In the genomic region with DNA sequence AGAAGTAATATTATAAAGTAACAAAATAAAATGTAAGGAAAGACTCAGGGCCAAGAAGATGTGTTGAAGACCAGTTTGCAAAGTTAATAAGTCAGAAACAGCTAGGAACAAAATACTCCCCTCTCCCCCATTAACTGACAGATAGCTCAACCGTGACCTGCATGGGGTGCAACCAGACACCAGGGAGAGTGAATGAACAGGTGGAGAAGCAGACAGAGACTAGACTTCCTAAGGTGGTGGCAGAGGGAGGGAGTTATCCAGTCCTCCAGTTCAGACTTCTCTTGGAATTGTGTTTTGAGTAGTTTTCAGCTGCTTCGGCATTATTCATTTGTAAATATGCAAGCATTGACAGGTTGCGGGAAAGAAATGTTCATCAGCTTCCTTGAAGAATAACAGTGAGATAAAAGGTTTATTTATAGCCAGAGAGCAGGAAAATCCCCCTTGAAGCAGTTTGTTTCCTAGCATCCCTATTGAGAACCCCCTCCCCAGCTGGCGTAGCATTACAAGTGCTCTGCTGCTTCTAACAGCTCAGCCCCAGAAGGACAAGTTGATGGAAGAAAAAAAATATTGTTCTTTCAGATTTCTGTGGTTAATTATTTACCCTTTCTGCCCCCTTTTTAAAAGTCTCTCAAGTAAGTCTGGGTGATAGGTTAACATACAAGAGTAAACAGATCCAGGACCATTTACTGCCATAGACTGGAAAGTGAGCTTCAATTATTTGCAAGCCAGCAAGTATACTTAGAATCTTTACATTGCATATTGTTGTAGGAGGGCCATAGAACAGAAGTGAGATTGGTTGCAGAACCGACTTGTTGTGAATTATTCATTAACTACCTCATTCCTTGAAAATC, we compare ENCODE assay signal across 9 mouse cellular contexts. TPM values are rescaled to one million over a fixed set of nuclear protein-coding genes. Genes with fewer than 3 reads are reported as not detected.
DNase-seq lines count a peak whose midpoint lies in the region; ATAC-seq and TF ChIP-seq lines count a peak whose summit lies in the region.
"Had no signal": no experiment of that assay in that cellular context is flagged by ENCODE, and none has a peak within 500 bp of the region (broad histone marks: within the 10 kb centered on the region; RNA-seq: fewer than 3 reads in every experiment).

No protein-coding gene starts in this region.

- H3K36me3 ChIP-seq in hindbrain, embryonic 10.5 days = no peaks in the 10 kb centered on the region
- no peaks in the 10 kb centered on the region for H3K36me3 ChIP-seq in kidney, postnatal 0 days (ENCODE audit: insufficient read depth, low read length)
- H3K36me3 ChIP-seq in myocyte (ENCODE audit: control insufficient read depth, insufficient read depth) = no peaks in the 10 kb centered on the region

- WGBS in hindbrain, embryonic 10.5 days = 40% methylated on average over 5 of the region's 5 CpGs
- WGBS in kidney, postnatal 0 days = 10% methylated on average over 5 of the region's 5 CpGs

- H3ac ChIP-seq in myocyte (ENCODE audit: control insufficient read depth, insufficient read length) = no peak overlapping the region

- no peak for TF ChIP-seq CTCF in layer of hippocampus, adult 2 months (conservative IDR thresholded peaks at IDR 0.05)
- TF ChIP-seq CTCF in kidney, postnatal 0 days (IDR thresholded peaks at IDR 0.05; ENCODE audit: low read depth) = no peak

- H3K4me1 ChIP-seq in hindbrain, embryonic 10.5 days (replicated peaks) = peaks cover 22% of the 10 kb centered on the region
- peaks cover 6% of the 10 kb centered on the region; the same call in 1 of the 2 replicates for H3K4me1 ChIP-seq in kidney, postnatal 0 days (replicated peaks; ENCODE audit: insufficient read depth, low read length)

- peak overlapping the region; percentile 75 for H3K27ac ChIP-seq in layer of hippocampus, adult 2 months
- peak overlapping the region; percentile 69; the same call in 1 of the 2 replicates for H3K27ac ChIP-seq in hindbrain, embryonic 10.5 days
- H3K27ac ChIP-seq in kidney, postnatal 0 days = peak overlapping the region; percentile 58

- no peaks in the 10 kb centered on the region for H3K9me3 ChIP-seq in hindbrain, embryonic 10.5 days
- H3K9me3 ChIP-seq in kidney, postnatal 0 days (replicated peaks; ENCODE audit: low read length) = no peaks in the 10 kb centered on the region

- DNase-seq in layer of hippocampus, adult 2 months (ENCODE audit: low spot score in 2 of 2) = no peak
- no peak for DNase-seq in layer of hippocampus, adult 8-10 months (ENCODE audit: low spot score in 2 of 2)
- no peak for DNase-seq in hindbrain, embryonic 10.5 days (ENCODE audit: low spot score)
- DNase-seq in kidney, postnatal 0 days (ENCODE audit: low spot score) = peak; percentile 82
- DNase-seq in frontal cortex, postnatal 36 days (ENCODE audit: low spot score in 2 of 2) = no peak
- DNase-seq in urinary bladder, adult 2 months (ENCODE audit: low spot score) = no peak
- no peak for DNase-seq in spleen, adult 12 weeks (ENCODE audit: low spot score)
- DNase-seq: cerebellum, adult 9-11 months had no signal

- no peak for TF ChIP-seq POLR2A in myocyte (IDR thresholded peaks at IDR 0.05; ENCODE audit: insufficient read length, low read depth)

- peak; percentile 77 for ATAC-seq in kidney, postnatal 0 days (replicated peaks; ENCODE audit: low FRiP score, low read depth)

- H3K27me3 ChIP-seq in hindbrain, embryonic 10.5 days (ENCODE audit: insufficient read depth, poor library complexity, severe bottlenecking) = no peaks in the 10 kb centered on the region
- H3K27me3 ChIP-seq in kidney, postnatal 0 days (ENCODE audit: insufficient read depth, low read length) = no peaks in the 10 kb centered on the region
- H3K27me3 ChIP-seq in myocyte (ENCODE audit: control insufficient read depth, insufficient read depth, insufficient read length) = no peaks in the 10 kb centered on the region

- no peak overlapping the region for H3K9ac ChIP-seq in kidney, postnatal 0 days (ENCODE audit: low read depth, low read length)

- H3K4me3 ChIP-seq in layer of hippocampus, adult 2 months = no peak overlapping the region
- no peak overlapping the region for H3K4me3 ChIP-seq in hindbrain, embryonic 10.5 days
- no peak overlapping the region for H3K4me3 ChIP-seq in kidney, postnatal 0 days (replicated peaks; ENCODE audit: low read depth, low read length)
- H3K4me3 ChIP-seq in myocyte = no peak overlapping the region

- peak overlapping the region; percentile 17 for H3K4me2 ChIP-seq in kidney, postnatal 0 days (ENCODE audit: low read length)
- H3K4me2 ChIP-seq in myocyte (ENCODE audit: low read depth) = no peak overlapping the region

- peaks cover 24% of the 10 kb centered on the region for H3K79me2 ChIP-seq in myocyte (ENCODE audit: control insufficient read depth, insufficient read depth)

TF ChIP-seq in myocyte, 11 proteins besides CTCF, POLR2A, EP300 and RAD21:
- no peak for TF ChIP-seq MAX (IDR thresholded peaks at IDR 0.05; ENCODE audit: low read depth)
- TF ChIP-seq MYOD1 (IDR thresholded peaks at IDR 0.05; ENCODE audit: control insufficient read depth in 1 of 3, insufficient read length in 2 of 3, low read depth in 2 of 3) = peak in 2 of 3 experiments; percentile 56 to 58
- TF ChIP-seq SRF (IDR thresholded peaks at IDR 0.05; ENCODE audit: control insufficient read depth, insufficient read length, low read depth) = no peak

RNA-seq across cellular contexts. Expression of gene March8, which starts 47.6 kb away (rescaled TPM):
- total RNA-seq in layer of hippocampus, adult 2 months (2021) = 10 to 100 TPM; 46.7 to 48.6 TPM
- total RNA-seq in layer of hippocampus, adult 8-10 months (2022) = 10 to 100 TPM; 51.9 to 59.2 (median 55.7) TPM
- 31.2 and 42.0 TPM in 2 replicates for polyA plus RNA-seq in hindbrain, embryonic 10.5 days (2016; fragmentation: Nextera tagmentation; extraction: Ambion mirVana)
- 36.3 and 37.2 TPM in 2 replicates for polyA plus RNA-seq in kidney, postnatal 0 days (2015; fragmentation: Nextera tagmentation; extraction: Ambion mirVana)
- 38.8 TPM for polyA plus RNA-seq in myocyte (2012; fragmentation: generic; extraction: Trizol)
- polyA plus RNA-seq in urinary bladder, adult 2 months (2012; rRNA removed) = 54.5 and 56.6 TPM in 2 replicates
